Mouse (Mus musculus): ENCODE data around the gene Olfr1367. TPM values are rescaled to one million over a fixed set of nuclear protein-coding genes. Genes with fewer than 3 reads are reported as not detected.

Olfr1367 gene
- polyA plus RNA-seq, 1 experiment from 2014 or later = not detected

- Histone ChIP-seq H3K4me3 (ENCODE audit: low read depth, low read length) (peak overlapping the region; percentile 48), H3K9ac (ENCODE audit: low read depth, low read length) (no peak overlapping the region), H3K27me3 (replicated peaks; ENCODE audit: control insufficient read depth, insufficient read depth, low read length) (peaks cover 5% of the 10 kb centered on the region; the same call in 1 of the 2 replicates), H3K27ac (ENCODE audit: low read depth, low read length) (no peak overlapping the region), H3K36me3 (ENCODE audit: control insufficient read depth, insufficient read depth, low read length) (no peaks in the 10 kb centered on the region), H3K4me2 (peak overlapping the region; percentile 70), H3K9me3 (ENCODE audit: control insufficient read depth, low read length) (no peaks in the 10 kb centered on the region), H3K4me1 (replicated peaks; ENCODE audit: control insufficient read depth, insufficient read depth, low read length) (peaks cover 3% of the 10 kb centered on the region; the same call in 1 of the 2 replicates)
- ATAC-seq (replicated peaks; ENCODE audit: low FRiP score) (no peak), DNase-seq (ENCODE audit: low spot score) (peak; percentile 65)
- 15% methylated on average over 18 of the region's 18 CpGs for WGBS
Observed at GRCm38 (mm10) chr13:21322509-21323375, 24.0 kb upstream of the Olfr1367 start.

- Histone ChIP-seq H3K27me3 (replicated peaks; ENCODE audit: control insufficient read depth, insufficient read depth, low read length) (peaks cover 7% of the 10 kb centered on the region), H3K9ac (ENCODE audit: low read depth, low read length) (no peak overlapping the region), H3K27ac (ENCODE audit: low read depth, low read length) (no peak overlapping the region), H3K4me2 (peak overlapping the region; percentile 70), H3K36me3 (ENCODE audit: control insufficient read depth, insufficient read depth, low read length) (no peaks in the 10 kb centered on the region), H3K4me1 (replicated peaks; ENCODE audit: control insufficient read depth, insufficient read depth, low read length) (peaks cover 3% of the 10 kb centered on the region; the same call in 1 of the 2 replicates), H3K4me3 (ENCODE audit: low read depth, low read length) (peak overlapping the region; percentile 34; the same call in 1 of the 2 replicates), H3K9me3 (ENCODE audit: control insufficient read depth, low read length) (no peaks in the 10 kb centered on the region)
- 55% methylated on average over 6 of the region's 6 CpGs for WGBS
- ATAC-seq (replicated peaks; ENCODE audit: low FRiP score) = no peak
- no peak for DNase-seq (ENCODE audit: low spot score)
Observed at GRCm38 (mm10) chr13:21323405-21323804, 23.3 kb upstream of the Olfr1367 start.

GRCm38 (mm10) chr13:21326191-21326590 lies 20.5 kb upstream of the Olfr1367 start:
- H3K4me1 ChIP-seq (replicated peaks; ENCODE audit: control insufficient read depth, insufficient read depth, low read length) = peaks cover 3% of the 10 kb centered on the region; the same call in 1 of the 2 replicates
- H3K9me3 ChIP-seq (ENCODE audit: control insufficient read depth, low read length) = no peaks in the 10 kb centered on the region
- H3K4me3 ChIP-seq (ENCODE audit: low read depth, low read length) = peak overlapping the region; percentile 55
- ATAC-seq (replicated peaks; ENCODE audit: low FRiP score) (peak; percentile 50), DNase-seq (ENCODE audit: low spot score) (no peak)
- peak overlapping the region; percentile 72 for H3K4me2 ChIP-seq
- no peak overlapping the region for H3K27ac ChIP-seq (ENCODE audit: low read depth, low read length)
- H3K27me3 ChIP-seq (replicated peaks; ENCODE audit: control insufficient read depth, insufficient read depth, low read length) = peaks cover 11% of the 10 kb centered on the region
- H3K36me3 ChIP-seq (ENCODE audit: control insufficient read depth, insufficient read depth, low read length) = no peaks in the 10 kb centered on the region
- 8% methylated on average over 4 of the region's 4 CpGs for WGBS
- H3K9ac ChIP-seq (ENCODE audit: low read depth, low read length) = no peak overlapping the region

GRCm38 (mm10) chr13:21326657-21327211 lies 20.0 kb upstream of the Olfr1367 start:
- peaks cover 11% of the 10 kb centered on the region for H3K27me3 ChIP-seq (replicated peaks; ENCODE audit: control insufficient read depth, insufficient read depth, low read length)
- H3K4me2 ChIP-seq = peak overlapping the region; percentile 72
- peak; percentile 82 for ATAC-seq (replicated peaks; ENCODE audit: low FRiP score)
- peak overlapping the region; percentile 55 for H3K4me3 ChIP-seq (ENCODE audit: low read depth, low read length)
- H3K4me1 ChIP-seq (replicated peaks; ENCODE audit: control insufficient read depth, insufficient read depth, low read length) = peaks cover 3% of the 10 kb centered on the region; the same call in 1 of the 2 replicates
- no peak overlapping the region for H3K27ac ChIP-seq (ENCODE audit: low read depth, low read length)
- no peaks in the 10 kb centered on the region for H3K9me3 ChIP-seq (ENCODE audit: control insufficient read depth, low read length)
- H3K9ac ChIP-seq (ENCODE audit: low read depth, low read length) = no peak overlapping the region
- no peaks in the 10 kb centered on the region for H3K36me3 ChIP-seq (ENCODE audit: control insufficient read depth, insufficient read depth, low read length)
- under 1% methylated on average over 24 of the region's 24 CpGs for WGBS
- DNase-seq (ENCODE audit: low spot score) = peak; percentile 79

GRCm38 (mm10) chr13:21327424-21327823 lies 19.3 kb upstream of the Olfr1367 start:
- H3K4me2 ChIP-seq = peak overlapping the region; percentile 72
- no peaks in the 10 kb centered on the region for H3K36me3 ChIP-seq (ENCODE audit: control insufficient read depth, insufficient read depth, low read length)
- 2% methylated on average over 9 of the region's 9 CpGs for WGBS
- H3K27me3 ChIP-seq (replicated peaks; ENCODE audit: control insufficient read depth, insufficient read depth, low read length) = peaks cover 11% of the 10 kb centered on the region
- no peaks in the 10 kb centered on the region; the same call in 1 of the 2 replicates for H3K4me1 ChIP-seq (replicated peaks; ENCODE audit: control insufficient read depth, insufficient read depth, low read length)
- H3K27ac ChIP-seq (ENCODE audit: low read depth, low read length) = no peak overlapping the region
- ATAC-seq (replicated peaks; ENCODE audit: low FRiP score) = peak; percentile 63
- peak; percentile 40 for DNase-seq (ENCODE audit: low spot score)
- no peaks in the 10 kb centered on the region for H3K9me3 ChIP-seq (ENCODE audit: control insufficient read depth, low read length)
- H3K9ac ChIP-seq (ENCODE audit: low read depth, low read length) = no peak overlapping the region
- H3K4me3 ChIP-seq (ENCODE audit: low read depth, low read length) = peak overlapping the region; percentile 55

GRCm38 (mm10) chr13:21350593-21350992 lies 3.9 kb downstream of the Olfr1367 start:
- no peaks in the 10 kb centered on the region for H3K9me3 ChIP-seq (ENCODE audit: control insufficient read depth, low read length)
- no peak for DNase-seq (ENCODE audit: low spot score)
- H3K4me3 ChIP-seq (ENCODE audit: low read depth, low read length) = no peak overlapping the region
- no peak overlapping the region for H3K4me2 ChIP-seq
- no peaks in the 10 kb centered on the region for H3K36me3 ChIP-seq (ENCODE audit: control insufficient read depth, insufficient read depth, low read length)
- H3K4me1 ChIP-seq (replicated peaks; ENCODE audit: control insufficient read depth, insufficient read depth, low read length) = no peaks in the 10 kb centered on the region
- H3K27me3 ChIP-seq (replicated peaks; ENCODE audit: control insufficient read depth, insufficient read depth, low read length) = no peaks in the 10 kb centered on the region
- H3K9ac ChIP-seq (ENCODE audit: low read depth, low read length) = no peak overlapping the region
- H3K27ac ChIP-seq (ENCODE audit: low read depth, low read length) = no peak overlapping the region
- ATAC-seq (replicated peaks; ENCODE audit: low FRiP score) = no peak

- WGBS = 1% methylated on average over 29 of the region's 29 CpGs
- no peaks in the 10 kb centered on the region for H3K27me3 ChIP-seq (replicated peaks; ENCODE audit: control insufficient read depth, insufficient read depth, low read length)
- peak; percentile 88 for DNase-seq (ENCODE audit: low spot score)
Observed at GRCm38 (mm10) chr13:21362621-21363248, 16.0 kb downstream of the Olfr1367 start, which contains the start of gene Zscan12. Gene Zscan12 (plus strand): TSS chr13:21362820.

GRCm38 (mm10) chr13:21363719-21364118 lies 17.0 kb downstream of the Olfr1367 start:
- Histone ChIP-seq H3K27me3 (replicated peaks; ENCODE audit: control insufficient read depth, insufficient read depth, low read length) (no peaks in the 10 kb centered on the region), H3K4me3 (ENCODE audit: low read depth, low read length) (peak overlapping the region; percentile 66; the same call in 1 of the 2 replicates), H3K4me1 (replicated peaks; ENCODE audit: control insufficient read depth, insufficient read depth, low read length) (peaks cover 11% of the 10 kb centered on the region), H3K36me3 (ENCODE audit: control insufficient read depth, insufficient read depth, low read length) (peaks cover 4% of the 10 kb centered on the region; the same call in 1 of the 2 replicates), H3K9me3 (ENCODE audit: control insufficient read depth, low read length) (no peaks in the 10 kb centered on the region), H3K4me2 (peak overlapping the region; percentile 74), H3K27ac (ENCODE audit: low read depth, low read length) (no peak overlapping the region), H3K9ac (ENCODE audit: low read depth, low read length) (peak overlapping the region; percentile 17; the same call in 1 of the 2 replicates)
- ATAC-seq (replicated peaks; ENCODE audit: low FRiP score) (no peak), DNase-seq (ENCODE audit: low spot score) (no peak)
- WGBS = 67% methylated on average over 12 of the region's 12 CpGs

More at GRCm38 (mm10) chr13:21362621-21363248, 16.0 kb downstream of the Olfr1367 start, which contains the start of gene Zscan12:
- Histone ChIP-seq H3K9me3 (ENCODE audit: control insufficient read depth, low read length) (no peaks in the 10 kb centered on the region), H3K4me3 (ENCODE audit: low read depth, low read length) (peak within 1 kb of the TSS; percentile 66), H3K36me3 (ENCODE audit: control insufficient read depth, insufficient read depth, low read length) (0 out of 2 replicates have a peak, but pooled peaks cover 3% of the 10 kb centered on the region), H3K27ac (ENCODE audit: low read depth, low read length) (peak within 1 kb of the TSS; percentile 49; the same call in 1 of the 2 replicates), H3K9ac (ENCODE audit: low read depth, low read length) (peak within 1 kb of the TSS; percentile 78), H3K4me1 (replicated peaks; ENCODE audit: control insufficient read depth, insufficient read depth, low read length) (peaks cover 11% of the 10 kb centered on the region), H3K4me2 (peak within 1 kb of the TSS; percentile 74)
- ATAC-seq (replicated peaks; ENCODE audit: low FRiP score) = peak; percentile 99

All from liver, embryonic 11.5 days (tissue).